Mouse (Mus musculus): ENCODE measurements around the gene Lrrc10b.

- TF ChIP-seq GABPA (IDR thresholded peaks at IDR 0.05; ENCODE audit: low read depth, low read length): no peak
- no peak for TF ChIP-seq EP300 (IDR thresholded peaks at IDR 0.05; ENCODE audit: low read depth in 1 of 2, low read length in 2 of 2)
- no peak for TF ChIP-seq CTCF (IDR thresholded peaks at IDR 0.05 in 2 of 3, conservative IDR thresholded peaks at IDR 0.05 in 1 of 3; ENCODE audit: control insufficient read depth in 1 of 3, insufficient read depth in 1 of 3, low read depth in 2 of 3, low read length in 3 of 3, poor library complexity in 1 of 3, severe bottlenecking in 1 of 3)
- TF ChIP-seq POLR2AphosphoS5 (IDR thresholded peaks at IDR 0.05; ENCODE audit: borderline replicate concordance, low read depth, low read length): no peak
Observed at GRCm38 (mm10) chr19:10433225-10433624, 24.0 kb downstream of the Lrrc10b start.
